Mouse (Mus musculus) spleen, postnatal 10 days (tissue): ENCODE results near the gene Trpm3.
"Not testable (repeated sequence)": the region's sequence is repeated elsewhere in the genome, so short reads cannot be mapped to it uniquely, and the experiment has no call there.

Experiments
- DNase-seq, 2 experiments: peaks; one replicate each; pipeline ENCODE4 v3.0.0; 2021 to 2022; ENCODE audit warnings: low spot score in 2 of 2

Trpm3 gene

GRCm38 (mm10) chr19:22848251-22848650 lies 709.4 kb downstream of the Trpm3 start:
- no peak for DNase-seq

DNA sequence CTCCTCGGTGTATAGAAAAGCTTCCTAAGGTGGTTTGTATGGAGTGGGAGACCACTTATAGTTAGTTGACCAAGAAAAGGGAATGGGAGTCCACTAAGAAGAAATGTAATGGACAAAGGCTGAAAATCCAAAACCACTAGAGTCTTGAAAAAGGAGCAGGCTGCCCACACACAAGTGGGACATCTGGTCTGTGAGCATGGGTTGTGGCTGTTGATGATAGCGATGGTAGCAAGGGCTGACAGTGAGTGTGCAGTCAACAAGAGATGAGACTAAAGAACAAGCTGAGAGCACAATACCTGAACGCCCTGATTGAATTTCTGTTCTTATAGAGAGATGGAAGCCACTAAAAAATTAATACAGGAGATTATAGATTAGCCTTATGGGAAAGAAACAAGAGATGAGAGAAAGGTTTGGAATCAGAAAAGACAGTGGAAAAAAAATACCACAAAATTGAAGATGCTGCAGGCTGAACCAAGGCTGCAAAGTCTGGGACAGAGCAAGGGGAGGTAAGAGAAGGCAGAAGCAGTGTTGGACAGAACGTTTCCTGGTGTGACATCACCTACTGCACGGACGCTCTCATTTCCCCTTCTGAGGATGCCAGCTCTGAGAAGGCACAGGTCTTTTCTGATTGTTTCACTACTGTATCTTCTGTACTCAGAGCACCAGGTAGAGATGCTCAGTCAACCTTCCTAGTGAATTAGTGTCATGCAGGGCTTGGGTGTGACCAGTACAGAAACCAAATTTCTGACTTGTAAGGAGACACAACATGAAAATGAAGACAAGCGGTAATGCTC lies 710.1 kb downstream of the Trpm3 start:
- no peak for DNase-seq

DNA sequence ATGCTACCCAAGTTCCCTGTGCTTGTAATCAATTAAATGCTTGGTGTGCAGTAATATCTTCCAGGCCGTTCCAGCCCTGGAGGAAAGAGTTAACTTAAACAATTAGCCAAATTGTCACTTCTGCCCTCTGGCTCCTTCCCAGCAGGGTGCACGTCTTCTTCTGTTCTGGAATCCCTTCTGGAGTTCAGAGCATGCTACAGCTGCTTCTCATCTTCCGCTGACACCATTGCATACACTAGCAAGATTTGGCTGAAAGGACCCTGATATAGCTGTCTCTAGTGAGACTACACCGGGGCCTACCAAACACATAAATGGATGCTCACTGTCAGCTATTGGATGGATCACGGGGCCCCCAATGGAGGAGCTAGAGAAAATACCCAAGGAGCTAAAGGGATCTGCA lies 712.6 kb downstream of the Trpm3 start:
- DNase-seq: not testable (repeated sequence)

DNA sequence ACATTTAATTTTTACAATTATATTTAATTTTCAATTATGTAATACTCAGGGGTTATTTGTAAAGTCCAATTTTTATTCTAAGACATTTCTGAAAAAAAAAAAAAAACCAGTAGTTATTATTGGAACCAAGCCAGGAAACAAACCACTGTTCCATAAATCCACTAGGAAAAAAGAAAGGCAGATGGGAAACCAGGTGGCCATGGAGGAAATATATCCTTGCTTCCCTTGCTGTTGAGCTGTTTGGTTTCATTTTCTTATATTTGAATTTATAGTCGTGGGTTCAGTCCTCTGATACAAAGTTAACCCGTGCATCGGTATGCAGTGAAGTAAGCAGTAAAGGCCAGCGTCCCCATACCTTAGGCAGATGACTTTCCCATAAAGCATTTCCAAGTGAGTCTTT lies 720.8 kb downstream of the Trpm3 start:
- no peak for DNase-seq

DNA sequence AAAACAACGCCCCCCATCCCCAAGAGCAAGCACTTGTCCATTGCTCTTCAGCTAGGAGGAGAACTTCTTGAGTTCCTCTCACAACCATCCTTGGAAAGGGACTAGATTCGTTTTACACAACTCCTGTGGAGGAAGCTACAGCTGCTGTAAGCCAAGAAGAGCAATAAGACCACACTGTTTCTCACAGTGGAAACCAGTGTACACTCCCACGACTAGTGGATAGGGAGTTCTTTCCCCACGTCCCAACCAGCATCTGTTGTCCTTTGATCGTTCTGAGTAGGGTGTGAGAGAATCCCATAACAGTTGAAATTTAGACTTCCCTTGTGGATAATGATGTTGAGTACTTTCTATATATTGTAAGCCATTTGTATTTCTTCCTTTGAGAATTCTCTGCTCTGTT lies 728.6 kb downstream of the Trpm3 start:
- DNase-seq: no peak

DNA sequence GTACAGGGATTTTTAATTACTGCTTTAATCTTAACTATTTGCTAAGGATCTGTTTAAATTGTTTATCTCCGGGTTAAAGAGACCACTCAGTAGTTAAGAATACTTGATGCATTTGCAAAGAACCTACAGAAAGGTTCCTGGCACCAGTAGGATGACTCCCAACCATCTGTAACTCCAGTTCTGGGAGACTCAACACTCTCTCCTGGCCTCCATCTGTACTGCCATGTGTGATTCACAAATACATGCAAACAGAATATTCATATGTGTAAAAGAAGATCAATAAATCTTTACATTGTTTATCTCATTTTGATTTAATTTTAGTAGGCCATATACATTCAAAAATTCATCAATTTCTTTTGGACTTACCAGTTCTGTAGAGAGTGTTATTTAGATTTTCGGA lies 731.0 kb downstream of the Trpm3 start:
- DNase-seq: no peak

DNA sequence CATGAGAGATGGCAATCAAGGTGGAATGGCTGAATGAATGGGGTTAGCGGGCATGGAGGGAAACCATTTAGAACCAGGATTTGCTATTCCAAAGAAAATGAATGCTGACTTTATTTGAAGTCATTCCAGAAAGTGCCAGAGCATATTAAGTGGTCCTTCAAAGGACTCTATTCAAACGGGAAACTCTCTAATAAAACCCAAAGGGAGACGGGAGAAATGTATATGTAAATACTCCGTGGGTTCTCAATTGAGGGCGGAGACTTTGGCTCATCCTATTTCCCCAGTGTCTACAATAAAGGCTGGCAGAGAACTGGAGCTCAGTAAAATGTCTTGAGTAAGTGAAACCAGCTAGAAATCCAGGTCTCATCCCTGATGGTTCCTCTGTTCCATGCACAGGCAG lies 733.6 kb downstream of the Trpm3 start:
- DNase-seq: no peak

GRCm38 (mm10) chr19:22880199-22880598 lies 741.4 kb downstream of the Trpm3 start:
- DNase-seq: no peak

DNA sequence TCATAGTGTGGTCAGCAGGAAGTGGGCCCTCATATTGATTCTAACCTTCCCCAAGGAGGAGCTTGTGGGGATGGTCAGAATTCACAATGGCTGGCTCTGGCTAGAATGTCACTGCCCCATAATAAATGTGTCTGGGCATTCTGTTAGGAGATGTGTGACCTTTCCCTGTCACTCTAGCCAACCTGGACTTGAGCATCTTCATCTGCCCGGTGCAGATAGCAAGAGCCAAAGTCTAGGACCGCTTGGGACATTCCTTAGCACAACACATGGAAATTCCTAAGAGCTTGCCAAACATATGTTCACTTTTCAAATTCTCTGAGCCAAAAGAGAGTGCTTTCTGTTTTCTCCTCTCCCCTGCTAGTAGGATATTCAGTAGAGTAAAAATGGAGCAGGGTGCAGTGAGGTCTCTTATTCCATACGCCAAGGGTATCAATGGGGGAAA lies 743.8 kb downstream of the Trpm3 start:
- DNase-seq: no peak

- DNase-seq: no peak
Measured at GRCm38 (mm10) chr19:22883154-22883553, 744.3 kb downstream of the Trpm3 start.

GRCm38 (mm10) chr19:22883744-22884317 lies 745.0 kb downstream of the Trpm3 start:
- DNase-seq: no peak

DNA sequence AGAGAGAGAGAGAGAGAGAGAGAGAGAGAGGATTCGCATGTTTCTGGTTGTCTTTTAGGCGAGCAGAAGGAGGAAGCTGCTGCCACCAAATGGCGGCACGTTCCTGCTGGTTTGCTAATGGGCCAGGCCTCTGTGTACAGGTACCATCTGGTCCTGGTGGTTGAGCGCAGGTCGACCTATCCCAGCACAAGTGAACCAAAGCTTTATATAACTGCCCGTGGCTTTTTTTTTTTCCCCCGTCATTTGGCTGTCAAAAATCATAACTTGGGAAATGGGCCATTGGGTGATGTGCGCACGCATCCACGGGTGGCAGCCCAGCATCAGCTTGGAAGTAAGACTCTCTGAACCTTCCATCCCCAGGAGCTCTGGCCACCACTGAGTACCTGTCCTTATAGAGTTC lies 745.5 kb downstream of the Trpm3 start:
- no peak for DNase-seq

- DNase-seq: no peak
Measured at GRCm38 (mm10) chr19:22885051-22885450, 746.2 kb downstream of the Trpm3 start.

- DNase-seq: no peak
Measured at GRCm38 (mm10) chr19:22901892-22902291, 763.0 kb downstream of the Trpm3 start.

- DNase-seq: no peak
Measured at GRCm38 (mm10) chr19:22902386-22902785, 763.5 kb downstream of the Trpm3 start.

DNA sequence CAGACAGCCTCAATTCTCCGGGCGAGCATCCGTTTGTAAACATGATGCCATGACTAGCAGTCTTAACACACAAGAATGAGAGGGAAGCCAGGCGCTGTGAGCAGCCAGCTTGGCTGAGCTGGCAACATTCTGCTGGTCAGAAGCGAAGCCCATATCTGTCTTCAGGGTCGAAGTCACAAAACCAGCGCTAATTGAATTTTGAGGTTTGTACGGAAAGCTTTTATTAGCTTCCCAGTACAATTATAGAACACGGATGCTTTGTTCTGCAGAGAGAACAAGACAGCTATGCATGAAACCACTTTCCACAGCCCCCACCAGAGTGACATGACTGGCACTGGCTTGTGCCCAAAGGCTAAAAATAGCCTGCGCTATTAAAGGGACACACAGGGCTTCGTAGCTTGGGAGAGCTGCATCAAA lies 766.2 kb downstream of the Trpm3 start:
- no peak for DNase-seq

- no peak for DNase-seq
Measured at GRCm38 (mm10) chr19:22910686-22911085, 771.8 kb downstream of the Trpm3 start.

- DNase-seq: no peak
Measured at GRCm38 (mm10) chr19:22912971-22913370, 774.1 kb downstream of the Trpm3 start.

GRCm38 (mm10) chr19:22915868-22916642 lies 777.2 kb downstream of the Trpm3 start:
- peak; percentile 12 to 67 for DNase-seq

DNA sequence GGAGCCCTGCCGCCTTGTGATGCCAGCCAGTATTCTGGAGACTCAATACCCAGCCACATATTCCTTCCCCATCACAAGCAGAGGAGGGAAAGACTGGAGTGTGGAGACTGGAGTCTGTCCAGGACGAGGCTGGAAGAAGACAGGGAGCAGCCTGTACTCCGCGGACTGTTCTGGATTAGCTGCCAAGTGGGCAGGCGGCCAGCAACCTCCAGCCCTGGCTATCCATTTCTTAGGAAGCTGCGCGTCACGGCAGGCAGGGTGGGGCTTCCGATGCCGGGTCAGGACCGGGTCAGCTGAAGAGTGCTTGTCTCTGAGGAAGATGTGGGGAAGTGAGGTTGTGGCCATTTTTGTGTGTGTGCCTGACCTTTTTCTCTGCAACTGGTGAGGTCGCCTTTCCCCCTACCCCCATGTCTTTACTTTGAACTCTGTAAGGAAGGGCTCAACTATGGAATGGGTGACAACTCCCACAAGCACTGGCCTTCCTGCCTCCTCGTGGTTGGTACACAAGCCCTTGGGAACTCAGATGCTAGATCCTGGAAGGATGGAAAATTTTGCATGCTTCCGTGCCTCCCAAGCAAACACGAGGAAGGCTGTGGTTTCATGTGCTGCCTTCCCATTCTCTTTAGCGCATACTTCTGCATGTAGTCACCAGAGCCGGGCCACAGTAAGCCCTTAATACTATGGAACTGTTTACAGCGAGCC lies 777.9 kb downstream of the Trpm3 start:
- DNase-seq: peak; percentile 6 to 63

DNA sequence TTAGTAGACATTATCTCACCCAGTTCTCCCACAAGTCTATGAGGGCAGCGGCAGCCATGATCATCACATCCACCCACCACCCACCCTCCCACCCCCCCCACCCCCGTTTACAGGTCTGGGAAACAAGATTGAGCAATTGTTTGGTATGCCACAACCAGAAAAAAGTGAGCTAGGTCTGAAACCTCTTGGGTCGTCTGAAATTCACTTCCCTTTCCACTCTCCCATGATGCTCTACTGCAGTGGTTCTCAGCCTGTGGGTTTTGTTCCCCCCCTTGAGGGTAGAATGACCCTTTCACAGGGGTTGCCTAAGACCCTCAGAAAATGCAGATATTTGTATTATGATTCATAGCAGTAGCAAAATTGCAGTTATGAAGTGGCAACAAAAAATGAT lies 778.5 kb downstream of the Trpm3 start:
- DNase-seq: no peak

GRCm38 (mm10) chr19:22920949-22921348 lies 782.1 kb downstream of the Trpm3 start:
- no peak for DNase-seq
